Mouse (Mus musculus) thymus, adult 2 months (tissue): ENCODE data around the gene Sugct. TPM values are rescaled to one million over a fixed set of nuclear protein-coding genes. Genes with fewer than 3 reads are reported as not detected.

Experiments used
- DNase-seq: peaks from one replicate; pipeline ENCODE4 v3.0.0; 2021
- H3K27ac ChIP-seq: fragments of 200-500 bp; 2 replicates; pipeline ENCODE4 v1.5.1; 2012; ENCODE audit warnings: low read length, control low read depth; ENCODE audit not compliant: control insufficient read depth, insufficient read depth
- H3K27me3 ChIP-seq: fragments of 200-500 bp; 2 replicates; pipeline ENCODE4 v1.6.1; 2012; ENCODE audit warnings: mild to moderate bottlenecking, low read length, moderate library complexity, mixed read lengths; ENCODE audit not compliant: control insufficient read depth, insufficient read depth
- H3K36me3 ChIP-seq: fragments of 200-500 bp; 2 replicates; pipeline ENCODE4 v1.6.1; 2012; ENCODE audit warnings: mild to moderate bottlenecking, low read length, moderate library complexity; ENCODE audit not compliant: control insufficient read depth, insufficient read depth
- H3K4me1 ChIP-seq: fragments of 200-500 bp; replicated peaks from 2 replicates; pipeline ENCODE4 v1.6.1; 2012; ENCODE audit warnings: low read length; ENCODE audit not compliant: control insufficient read depth, insufficient read depth
- H3K4me3 ChIP-seq: fragments of 200-500 bp; 2 replicates; pipeline ENCODE4 v1.5.1; 2012; ENCODE audit warnings: mild to moderate bottlenecking, low read length, control low read depth, moderate library complexity; ENCODE audit not compliant: control insufficient read depth, insufficient read depth
- CTCF ChIP-seq: fragments of 200-500 bp; IDR thresholded peaks from 2 replicates; pipeline ENCODE4 v1.5.1; 2012; ENCODE audit warnings: mild to moderate bottlenecking, control low read depth, low read length, moderate library complexity, borderline replicate concordance; ENCODE audit not compliant: control insufficient read depth, poor library complexity, insufficient read depth; ENCODE audit errors: extremely low read depth
- POLR2A ChIP-seq: fragments of 200-500 bp; IDR thresholded peaks from 2 replicates; pipeline ENCODE4 v1.6.1; 2012; ENCODE audit warnings: mild to moderate bottlenecking, low read length, control low read depth, moderate library complexity; ENCODE audit not compliant: control insufficient read depth, poor library complexity, insufficient read depth; ENCODE audit errors: extremely low read depth
- WGBS: fragments of 180-500 bp; shearing (Covaris S2); methylation state at CpG from one replicate; pipeline ENCODE4 v1.1.7; 2018; 5-methylcytosine and 5-hydroxymethylcytosine counted together
- polyA plus RNA-seq: library from polyadenylated mRNA; depleted of rRNA; stranded (reverse); fragments of >200 nt; gene quantifications from 2 replicates; pipeline ENCODE4 v1.2.3, GENCODE M21; 2012

The Sugct gene
- polyA plus RNA-seq, 1 experiment: 1.00 TPM

- Histone ChIP-seq H3K36me3 (no peaks in the 10 kb centered on the region), H3K27ac (no peak overlapping the region), H3K4me1 (no peaks in the 10 kb centered on the region), H3K27me3 (no peaks in the 10 kb centered on the region), H3K4me3 (no peak overlapping the region)
- no peak for TF ChIP-seq POLR2A
- TF ChIP-seq CTCF: no peak
- 90% methylated on average over 3 of the region's 3 CpGs for WGBS
- no peak for DNase-seq
These were observed 657.5 kb downstream of the Sugct start for GRCm38 (mm10) chr13:17037899-17038298.

GRCm38 (mm10) chr13:17030761-17031160 lies 664.6 kb downstream of the Sugct start:
- Histone ChIP-seq H3K27ac (peak overlapping the region; percentile 63), H3K4me3 (no peak overlapping the region)
- peak; percentile 18 for DNase-seq

GRCm38 (mm10) chr13:17028595-17028994 lies 666.8 kb downstream of the Sugct start:
- peak; percentile 61 for DNase-seq
- no peak overlapping the region for H3K4me3 ChIP-seq
- no peaks in the 10 kb centered on the region for H3K27me3 ChIP-seq
- no peak overlapping the region for H3K27ac ChIP-seq
- no peaks in the 10 kb centered on the region for H3K36me3 ChIP-seq
- peaks cover 5% of the 10 kb centered on the region for H3K4me1 ChIP-seq
- 7% methylated on average over 3 of the region's 3 CpGs for WGBS
- TF ChIP-seq POLR2A: no peak
- TF ChIP-seq CTCF: no peak

More at GRCm38 (mm10) chr13:17030761-17031160, 664.6 kb downstream of the Sugct start:
- no peaks in the 10 kb centered on the region for H3K36me3 ChIP-seq
- peaks cover 5% of the 10 kb centered on the region for H3K4me1 ChIP-seq
- H3K27me3 ChIP-seq: no peaks in the 10 kb centered on the region
- TF ChIP-seq POLR2A (no peak), CTCF (no peak)
- WGBS: 3% methylated on average over 1 of the region's 1 CpGs

- Histone ChIP-seq H3K36me3 (no peaks in the 10 kb centered on the region), H3K4me1 (peaks cover 5% of the 10 kb centered on the region), H3K27ac (peak overlapping the region; percentile 10; the same call in 1 of the 2 replicates), H3K27me3 (no peaks in the 10 kb centered on the region), H3K4me3 (no peak overlapping the region)
- 70% methylated on average over 4 of the region's 4 CpGs for WGBS
- TF ChIP-seq POLR2A (no peak), CTCF (no peak)
- DNase-seq: no peak
These were observed 667.4 kb downstream of the Sugct start for GRCm38 (mm10) chr13:17027846-17028529.

- DNase-seq: no peak
- Histone ChIP-seq H3K4me3 (no peak overlapping the region), H3K4me1 (peaks cover 5% of the 10 kb centered on the region), H3K36me3 (no peaks in the 10 kb centered on the region), H3K27me3 (no peaks in the 10 kb centered on the region), H3K27ac (no peak overlapping the region)
- WGBS: 97% methylated on average over 2 of the region's 2 CpGs
- TF ChIP-seq POLR2A (no peak), CTCF (no peak)
These were observed 668.4 kb downstream of the Sugct start for GRCm38 (mm10) chr13:17027001-17027400.

- Histone ChIP-seq H3K27me3 (no peaks in the 10 kb centered on the region), H3K4me1 (no peaks in the 10 kb centered on the region), H3K36me3 (no peaks in the 10 kb centered on the region), H3K4me3 (no peak overlapping the region), H3K27ac (no peak overlapping the region)
- no peak for TF ChIP-seq CTCF
- TF ChIP-seq POLR2A: no peak
- DNase-seq: no peak
- WGBS: 93% methylated on average over 2 of the region's 2 CpGs
These were observed 698.9 kb downstream of the Sugct start for GRCm38 (mm10) chr13:16996464-16996863.
